Mouse (Mus musculus) MEL (cell line): ENCODE measurements around the gene Trim46.

ENCODE experiments used
- CHD1 ChIP-seq: IDR thresholded peaks from 2 replicates; pipeline ENCODE4 v1.6.1; 2012; ENCODE audit warnings: low read depth, mild to moderate bottlenecking, inconsistent platforms, low read length, improper control_type of control experiment
- CTCF ChIP-seq, 3 experiments: IDR thresholded peaks in 2 of 3; conservative IDR thresholded peaks in 1 of 3; 2 replicates each; pipeline ENCODE4 v1.5.1; 2011 to 2012; ENCODE audit warnings: low read length in 3 of 3, low read depth in 2 of 3, mild to moderate bottlenecking in 2 of 3, improper control_type of control experiment in 1 of 3, inconsistent platforms in 1 of 3, mixed read lengths in 1 of 3, moderate library complexity in 1 of 3; ENCODE audit not compliant: control insufficient read depth in 1 of 3, insufficient read depth in 1 of 3, poor library complexity in 1 of 3, severe bottlenecking in 1 of 3
- EP300 ChIP-seq, 2 experiments: IDR thresholded peaks; 2 replicates each; pipeline ENCODE4 v1.6.1; 2011; ENCODE audit warnings: improper control_type of control experiment in 2 of 2, low read length in 2 of 2, low read depth in 1 of 2, mild to moderate bottlenecking in 1 of 2
- MAFK ChIP-seq: IDR thresholded peaks from 2 replicates; pipeline ENCODE4 v1.6.1; 2011; ENCODE audit warnings: low read depth, mild to moderate bottlenecking, low read length, improper control_type of control experiment, borderline replicate concordance
- MXI1 ChIP-seq: IDR thresholded peaks from 2 replicates; pipeline ENCODE4 v1.6.1; 2011; ENCODE audit warnings: mild to moderate bottlenecking, low read depth, low read length, improper control_type of control experiment
- NRF1 ChIP-seq: IDR thresholded peaks from 2 replicates; pipeline ENCODE4 v1.6.1; 2014; ENCODE audit warnings: low read depth, mild to moderate bottlenecking, inconsistent platforms, low read length, improper control_type of control experiment, moderate library complexity; ENCODE audit not compliant: poor library complexity, insufficient read depth, severe bottlenecking
- POLR2A ChIP-seq, 2 experiments: IDR thresholded peaks; 2 replicates each; pipeline ENCODE4 v1.6.1; 2011 to 2012; ENCODE audit warnings: low read length in 2 of 2, mild to moderate bottlenecking in 2 of 2, control low read depth in 1 of 2, improper control_type of control experiment in 1 of 2, low read depth in 1 of 2, moderate library complexity in 1 of 2; ENCODE audit not compliant: control insufficient read depth in 1 of 2, insufficient read depth in 1 of 2, poor library complexity in 1 of 2
- TAL1 ChIP-seq: IDR thresholded peaks from 2 replicates; pipeline ENCODE4 v1.6.1; 2012; ENCODE audit warnings: mild to moderate bottlenecking, inconsistent platforms, low read length, moderate library complexity, mixed read lengths
- TCF12 ChIP-seq: IDR thresholded peaks from 2 replicates; pipeline ENCODE4 v1.6.1; 2014; ENCODE audit warnings: low read depth, mild to moderate bottlenecking, inconsistent platforms, low read length, improper control_type of control experiment, moderate library complexity
- USF1 ChIP-seq: IDR thresholded peaks from 2 replicates; pipeline ENCODE4 v1.6.1; 2014; ENCODE audit warnings: low read depth, mild to moderate bottlenecking, inconsistent platforms, low read length, improper control_type of control experiment, moderate library complexity
- ZNF384 ChIP-seq: IDR thresholded peaks from 2 replicates; pipeline ENCODE4 v1.6.1; 2012; ENCODE audit warnings: low read depth, mild to moderate bottlenecking, inconsistent platforms, low read length, improper control_type of control experiment

- TF ChIP-seq EP300 (IDR thresholded peaks at IDR 0.05; ENCODE audit: low read depth in 1 of 2, low read length in 2 of 2) (no peak), POLR2A (IDR thresholded peaks at IDR 0.05; ENCODE audit: control insufficient read depth in 1 of 2, insufficient read depth in 1 of 2, low read depth in 1 of 2, low read length in 2 of 2, poor library complexity in 1 of 2) (no peak), USF1 (no peak), NRF1 (no peak), CTCF (IDR thresholded peaks at IDR 0.05 in 2 of 3, conservative IDR thresholded peaks at IDR 0.05 in 1 of 3; ENCODE audit: control insufficient read depth in 1 of 3, insufficient read depth in 1 of 3, low read depth in 2 of 3, low read length in 3 of 3, poor library complexity in 1 of 3, severe bottlenecking in 1 of 3) (no peak), TAL1 (no peak), ZNF384 (no peak), MAFK (no peak), CHD1 (no peak), MXI1 (no peak), TCF12 (no peak)
Observed at GRCm38 (mm10) chr3:89231345-89231744, 14.8 kb downstream of the Trim46 start.
